Mouse (Mus musculus) neutrophil, adult 5-6 weeks (primary cell): Measurements from ENCODE around the gene Anp32a. TPM values are rescaled to one million over a fixed set of nuclear protein-coding genes. Genes with fewer than 3 reads are reported as not detected.

Experiments
- total RNA-seq: library from RNA; stranded (forward); fragments of 200-1000 nt; gene quantifications from 2 replicates; pipeline ENCODE4 v1.2.3, GENCODE M21; 2017

The Anp32a gene
- total RNA-seq, 1 experiment from 2014 or later = 598 TPM

Other genes starting within 250 kb of the Anp32a start
- 8.7 and 10.8 TPM in 2 replicates for gene Glce, start 218.6 kb upstream of the Anp32a start, total RNA-seq
- gene Spesp1, start 59.1 kb upstream of the Anp32a start, total RNA-seq = 0.12 TPM in 1 of 2 replicates, not detected in the other
- 0.98 TPM in 1 of 2 replicates, not detected in the other for gene Coro2b, start 195.8 kb downstream of the Anp32a start, total RNA-seq